Mouse (Mus musculus): ENCODE measurements around the gene 4930550C14Rik.

The 4930550C14Rik gene

GRCm38 (mm10) chr9:53404753-53405722 lies 2.9 kb downstream of the 4930550C14Rik start:
- DNase-seq = peak; percentile 89

GRCm38 (mm10) chr9:53408548-53408947 lies 6.4 kb downstream of the 4930550C14Rik start:
- DNase-seq = no peak

DNA sequence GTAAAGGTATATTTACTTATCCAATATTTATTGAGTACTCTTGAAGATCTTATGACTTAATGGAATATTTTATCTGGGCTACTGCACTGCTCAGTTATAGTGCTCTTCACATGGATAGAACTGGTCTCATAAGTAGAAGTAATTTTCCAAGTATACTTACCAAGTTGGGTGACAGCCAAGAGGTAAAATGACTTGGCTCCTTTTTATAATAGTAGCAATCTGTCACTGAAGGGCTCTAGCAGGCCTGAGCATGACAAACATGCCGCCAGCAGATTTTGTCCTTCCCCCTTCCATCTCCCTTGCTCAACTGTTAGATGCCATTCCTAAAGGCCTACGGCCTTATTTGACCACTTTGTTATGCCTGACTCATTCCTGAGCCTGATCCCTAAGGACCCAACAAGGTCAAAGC lies 6.8 kb downstream of the 4930550C14Rik start:
- DNase-seq = no peak

DNA sequence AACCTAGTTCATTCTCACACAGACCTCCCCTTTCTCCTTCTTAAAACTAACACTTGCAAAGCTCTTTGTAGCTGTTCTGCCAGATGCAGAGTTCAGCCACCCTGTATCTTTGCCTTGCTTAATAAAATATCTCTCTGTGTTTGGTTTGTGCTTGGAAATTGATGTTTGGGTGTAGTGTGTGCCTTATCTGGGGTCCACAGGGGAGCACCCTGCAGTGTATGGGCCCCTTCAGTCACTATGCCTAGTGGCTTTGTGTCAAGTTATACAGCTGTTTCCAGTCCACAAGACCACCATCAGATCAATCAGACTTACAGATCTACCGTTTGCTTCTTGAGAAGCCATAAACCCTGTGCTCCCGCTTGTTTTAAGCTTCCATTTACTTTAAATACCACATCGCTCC lies 7.3 kb downstream of the 4930550C14Rik start:
- no peak for DNase-seq

DNA sequence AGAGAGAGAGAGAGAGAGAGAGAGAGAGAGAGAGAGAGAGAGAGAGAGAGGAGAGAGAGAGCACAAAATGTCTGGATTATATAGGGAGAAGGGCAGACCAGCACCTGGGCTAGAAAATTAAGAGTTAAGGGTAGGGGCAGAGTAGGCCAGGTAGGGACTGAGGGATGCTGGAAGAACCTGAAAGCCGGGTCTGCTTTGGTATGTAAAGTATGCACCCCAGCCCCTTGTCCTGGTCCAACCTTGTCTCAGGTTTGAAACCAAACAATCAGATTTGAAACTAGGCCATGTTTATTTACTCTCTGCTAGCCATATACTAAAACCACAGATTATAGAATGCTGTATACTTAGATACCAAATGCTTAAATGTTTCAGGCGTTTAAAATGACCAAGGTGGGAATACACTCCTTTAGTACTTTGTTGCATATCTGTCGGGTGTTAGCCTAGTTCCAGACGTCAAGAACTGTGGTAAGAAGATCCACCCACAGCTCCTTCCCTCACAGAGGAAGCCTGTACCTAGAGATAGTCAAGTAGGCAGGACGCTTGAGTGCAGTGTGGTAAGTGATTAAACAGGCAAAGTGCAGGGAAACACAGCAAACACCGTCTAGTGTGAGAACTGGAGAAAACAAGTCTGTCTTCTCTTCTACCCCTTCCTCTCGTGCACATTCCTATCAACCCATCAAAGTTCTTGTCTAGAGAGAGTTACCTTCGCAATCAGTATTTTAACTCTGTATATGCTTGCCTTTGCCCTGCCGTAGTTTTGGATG lies 20.2 kb downstream of the 4930550C14Rik start:
- DNase-seq = no peak

- no peak for DNase-seq
These were observed 24.6 kb downstream of the 4930550C14Rik start for GRCm38 (mm10) chr9:53426726-53427125.

GRCm38 (mm10) chr9:53427638-53428037 lies 25.5 kb downstream of the 4930550C14Rik start:
- no peak for DNase-seq

GRCm38 (mm10) chr9:53435830-53436570 lies 33.9 kb downstream of the 4930550C14Rik start:
- DNase-seq = no peak

DNA sequence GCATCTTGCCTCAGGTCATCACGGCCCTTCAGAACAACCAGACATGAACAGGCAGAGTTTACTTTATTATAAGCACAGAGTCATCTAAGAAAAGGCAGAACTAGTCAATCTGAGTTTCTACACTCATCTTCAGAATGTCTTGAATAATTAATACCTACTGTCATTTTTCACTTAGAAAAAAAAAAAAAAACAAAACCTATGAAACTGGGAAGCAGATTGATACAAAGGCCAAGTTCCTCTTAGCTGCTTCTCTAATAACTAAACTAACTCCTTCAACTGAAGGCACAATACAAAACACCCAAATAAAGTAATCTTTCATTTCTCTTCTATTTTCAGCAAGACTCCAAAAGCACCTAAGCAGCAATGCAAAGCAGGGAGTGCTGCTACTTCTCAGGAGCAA lies 48.5 kb downstream of the 4930550C14Rik start:
- DNase-seq = no peak

DNA sequence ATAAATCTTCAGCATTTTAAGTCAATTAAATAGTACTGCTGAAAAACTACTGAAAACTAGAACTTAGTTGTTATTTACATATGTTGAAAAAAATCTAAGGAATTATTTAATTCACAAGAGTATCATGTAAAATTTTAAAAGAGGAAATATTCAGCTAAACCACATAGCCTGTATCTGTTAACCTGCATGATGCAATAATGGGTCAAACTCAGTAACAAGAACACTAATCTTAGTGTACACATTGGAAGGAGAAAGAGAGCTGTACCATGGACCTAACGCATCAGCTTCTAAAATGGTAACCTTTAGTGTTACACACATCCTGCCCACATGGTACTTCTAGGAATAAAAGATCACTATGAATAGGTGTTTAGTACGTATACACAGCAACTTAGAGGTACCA lies 49.9 kb downstream of the 4930550C14Rik start:
- no peak for DNase-seq

GRCm38 (mm10) chr9:53472806-53473518 lies 70.8 kb downstream of the 4930550C14Rik start:
- DNase-seq = no peak
